Mouse (Mus musculus): Measurements from ENCODE around the gene Snai1.

Snai1 gene

GRCm38 (mm10) chr2:167583161-167583952, 45.4 kb downstream of the Snai1 start:
- in situ Hi-C loops (cut with MseI, MboI) = no loop called here

GRCm38 (mm10) chr2:167585273-167585672, 47.3 kb downstream of the Snai1 start:
- in situ Hi-C loops (cut with MseI, MboI) = no loop called here

DNA sequence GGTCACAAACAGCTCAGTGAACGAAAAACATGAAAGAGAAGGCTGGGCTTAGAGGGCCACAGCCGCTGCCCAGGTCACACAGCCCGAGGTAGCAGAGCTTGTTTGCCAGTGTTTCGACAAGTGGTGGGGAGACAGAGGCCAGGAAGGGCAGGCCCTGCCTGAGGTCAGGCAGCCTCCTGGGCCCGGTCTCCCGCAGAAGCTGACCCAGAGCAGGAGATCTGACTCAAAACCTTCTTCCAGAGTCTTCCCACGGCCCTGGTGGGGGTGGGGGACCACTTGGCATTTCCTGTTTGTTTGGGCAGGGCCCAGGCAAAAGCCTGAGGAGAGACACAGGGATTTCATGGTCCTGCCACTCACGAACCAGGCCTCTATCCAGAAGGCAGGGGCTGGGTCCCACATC, 48.0 kb downstream of the Snai1 start:
- in situ Hi-C loops (cut with MseI, MboI) = no loop called here

DNA sequence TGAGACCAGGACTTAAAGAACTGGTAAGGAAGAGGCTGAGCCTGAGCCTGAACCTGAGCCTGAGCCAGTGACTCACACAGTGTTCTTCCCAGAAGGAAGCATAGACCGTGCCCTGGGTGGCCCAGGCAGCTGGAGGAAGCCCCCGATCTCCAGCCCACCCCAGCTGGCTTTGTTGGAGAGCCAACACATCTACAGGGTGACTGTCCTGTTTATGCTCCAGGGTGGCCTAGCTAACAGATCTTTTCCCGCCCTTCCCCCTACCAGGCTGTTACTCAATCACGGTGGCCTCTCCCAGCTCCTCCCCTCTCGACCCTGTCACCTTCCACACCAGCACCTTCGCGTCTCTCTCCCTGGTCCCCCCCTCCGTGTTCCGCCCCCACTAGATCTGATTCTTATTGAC, 49.0 kb downstream of the Snai1 start:
- in situ Hi-C loops (cut with MseI, MboI) = no loop called here

GRCm38 (mm10) chr2:167588774-167589577, 51.0 kb downstream of the Snai1 start:
- in situ Hi-C loops (cut with MseI, MboI) = no loop called here

Data from mouse trophoblast stem cell (cell line).